Mouse (Mus musculus): ENCODE measurements around the gene Glg1.

The Glg1 gene

DNA sequence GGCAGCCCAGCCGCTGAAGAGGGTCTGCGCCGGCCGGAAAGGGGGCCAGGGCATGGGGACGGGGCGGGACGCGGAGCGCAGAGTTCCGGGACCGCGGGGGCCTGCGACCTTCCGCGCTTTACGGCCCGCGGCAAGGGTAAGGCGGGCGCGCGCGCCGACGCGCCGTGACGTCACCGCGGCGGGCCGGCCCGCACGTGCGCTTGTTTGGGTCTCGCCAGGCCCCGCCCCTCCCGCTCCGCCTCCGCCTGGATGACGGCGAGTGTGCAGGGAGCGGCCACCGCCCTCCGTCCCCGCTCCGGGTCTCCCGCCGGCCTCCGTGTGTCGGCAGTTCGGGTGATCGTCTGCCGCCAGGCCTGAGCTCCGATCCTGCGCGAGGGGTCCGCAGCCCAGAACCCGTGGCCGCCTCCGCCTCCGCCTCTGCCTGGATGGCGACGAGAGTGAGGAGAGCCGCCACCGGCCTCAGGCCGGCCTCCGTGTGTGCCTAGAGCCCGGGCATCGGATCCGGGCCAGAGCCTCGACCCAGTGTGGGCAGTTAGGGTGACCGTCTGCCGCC lies 113.5 kb downstream of the Glg1 start:
- DNase-seq (ENCODE audit: low spot score in 2 of 2) = peak; percentile 93 to 96

DNA sequence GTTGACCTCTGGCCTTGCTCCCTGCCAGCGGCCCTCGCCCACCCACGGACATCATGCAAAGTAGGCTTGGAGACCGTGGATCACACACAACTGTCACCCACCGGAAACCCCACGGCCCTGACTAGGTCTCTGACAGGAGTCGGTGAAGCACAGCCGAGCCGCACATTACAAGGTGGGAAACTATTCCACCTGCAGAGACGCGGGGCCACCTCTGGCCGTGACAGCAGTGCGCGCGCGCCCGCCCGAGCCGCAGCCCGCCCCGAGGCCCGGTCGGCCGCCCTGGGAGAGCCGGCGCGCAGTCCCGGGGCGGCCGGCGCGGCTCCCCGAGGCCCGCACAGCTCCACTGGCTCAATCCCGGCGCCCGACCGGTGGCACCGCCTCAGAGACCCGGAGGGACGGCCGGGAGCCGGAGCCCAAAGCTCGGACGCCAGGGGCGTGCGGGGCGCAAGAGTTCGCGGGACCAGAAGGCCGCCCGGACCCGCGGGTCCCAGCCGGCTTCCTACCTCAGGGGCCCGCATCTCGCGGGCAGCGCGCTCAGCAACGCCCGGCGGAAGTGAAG lies 114.0 kb downstream of the Glg1 start:
- DNase-seq (ENCODE audit: low spot score in 2 of 2) = peak; percentile 27 to 71

DNA sequence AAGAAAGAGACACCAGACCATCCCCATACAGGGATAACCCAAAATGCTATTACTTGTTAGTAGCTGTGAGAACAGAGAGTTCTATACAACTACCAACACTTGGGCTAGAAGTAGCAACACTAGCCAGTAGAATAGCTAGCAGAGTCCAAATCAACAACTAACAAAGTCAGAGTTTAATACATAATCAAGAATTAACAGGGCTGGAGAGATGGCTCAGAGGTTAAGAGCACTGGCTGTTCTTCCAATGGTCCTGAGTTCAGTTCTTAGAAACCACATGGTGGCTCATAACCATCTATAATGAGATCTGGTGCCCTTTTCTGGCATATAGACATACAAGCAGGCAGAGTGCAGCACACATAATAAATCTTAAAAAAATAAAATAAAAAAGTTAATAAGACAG lies 116.5 kb downstream of the Glg1 start:
- DNase-seq (ENCODE audit: low spot score in 2 of 2) = no peak

DNA sequence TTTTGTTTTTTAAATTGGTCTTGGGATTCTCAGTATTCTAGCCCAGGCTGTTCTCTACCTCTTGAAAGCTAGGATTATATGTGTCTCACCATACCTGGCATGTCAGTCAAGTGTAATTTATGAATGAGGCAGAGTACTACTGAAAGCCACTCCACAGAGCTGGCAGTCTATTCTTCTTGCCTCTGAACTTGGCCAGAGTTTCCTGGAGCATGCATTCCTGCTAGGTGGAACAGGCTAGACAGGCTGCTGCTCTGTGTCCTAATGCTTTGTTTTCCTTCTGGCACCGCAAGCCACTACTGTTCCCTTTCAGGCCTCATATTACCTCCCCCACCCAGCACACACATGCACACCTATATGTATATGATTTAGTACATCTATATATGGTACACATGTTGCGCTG lies 128.3 kb downstream of the Glg1 start:
- DNase-seq (ENCODE audit: low spot score in 2 of 2) = no peak

DNA sequence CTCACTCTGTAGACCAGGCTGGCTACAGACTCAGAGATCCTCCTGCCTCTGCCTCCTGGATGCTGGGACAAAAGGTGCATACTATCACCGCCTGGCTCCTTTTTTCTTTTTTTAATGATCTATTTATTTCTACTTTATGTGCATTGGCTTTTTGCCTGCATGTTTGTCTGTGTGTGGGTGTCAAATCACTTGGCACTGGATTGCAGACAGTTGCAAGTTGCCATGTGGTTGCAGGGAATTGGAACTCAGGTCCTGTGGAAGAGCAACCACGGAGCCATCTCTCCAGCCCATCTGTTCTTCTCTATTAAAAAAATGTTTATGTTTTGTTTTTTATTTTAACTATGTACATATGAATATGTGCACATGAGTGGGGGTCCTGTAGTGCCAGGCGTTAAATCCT lies 139.5 kb downstream of the Glg1 start:
- DNase-seq (ENCODE audit: low spot score in 2 of 2) = no peak

DNA sequence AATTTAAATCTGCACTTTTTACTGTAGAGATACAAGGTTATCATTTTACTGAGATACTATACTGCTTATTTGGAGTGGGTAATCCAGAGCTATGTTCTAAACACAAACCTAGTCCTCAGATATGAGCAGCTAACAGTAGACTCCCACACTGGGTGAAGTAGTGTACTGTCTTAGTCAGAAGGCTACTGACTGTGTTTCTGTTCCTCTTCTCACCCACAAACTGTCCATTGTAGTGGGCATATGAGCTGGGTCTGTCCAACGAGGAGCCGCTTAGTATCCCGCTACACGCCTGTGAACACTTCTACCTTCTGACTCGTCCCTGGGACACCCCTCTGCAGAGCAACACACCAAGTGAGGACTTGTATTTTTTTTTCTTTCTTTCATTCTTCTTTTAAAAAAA lies 144.1 kb downstream of the Glg1 start:
- DNase-seq (ENCODE audit: low spot score in 2 of 2) = no peak
